In the genomic region with DNA sequence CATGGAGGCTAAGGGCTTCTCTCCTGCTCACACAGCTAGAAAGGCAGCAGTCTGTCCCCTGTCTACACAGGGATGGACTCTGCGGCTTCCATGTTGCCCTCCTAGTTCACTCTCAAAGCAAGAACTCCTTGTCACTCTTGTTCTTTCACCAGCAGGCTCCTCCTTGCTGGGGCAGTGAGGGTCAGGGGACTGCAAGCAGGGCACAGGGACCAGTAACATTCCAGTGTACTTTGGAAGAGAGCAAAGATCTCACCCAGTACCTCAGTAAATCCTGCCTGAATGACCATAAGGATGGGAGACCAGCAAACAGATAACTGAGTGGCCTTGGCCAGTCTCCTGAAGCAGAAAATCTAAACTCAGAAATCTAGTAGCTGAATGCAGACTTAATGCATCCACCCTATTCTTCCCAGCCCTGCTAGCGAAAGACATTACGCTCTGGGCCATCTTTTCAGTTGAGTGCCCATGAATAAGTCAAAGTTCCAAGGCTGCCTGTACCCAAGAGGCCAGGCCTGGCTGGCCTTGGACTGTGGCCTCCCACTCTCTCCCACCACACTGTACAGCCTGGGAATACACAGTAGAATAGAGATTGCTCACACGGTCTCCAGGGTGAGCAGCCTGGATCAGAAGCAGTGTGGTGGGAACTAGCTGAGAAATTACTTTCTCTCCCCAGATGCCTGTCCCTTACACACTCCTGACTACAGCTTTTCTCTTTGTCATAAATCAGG, we compare ENCODE assay signal across 28 mouse cellular contexts. TPM values are rescaled to one million over a fixed set of nuclear protein-coding genes. Genes with fewer than 3 reads are reported as not detected.
DNase-seq lines count a peak whose midpoint lies in the region; ATAC-seq and TF ChIP-seq lines count a peak whose summit lies in the region.
"Had no signal": no experiment of that assay in that cellular context is flagged by ENCODE, and none has a peak within 500 bp of the region (broad histone marks: within the 10 kb centered on the region; RNA-seq: fewer than 3 reads in every experiment).

No protein-coding gene starts in this region.

- H3K4me2 ChIP-seq in forebrain, embryonic 12.5 days, result no peak overlapping the region
- H3K4me2 ChIP-seq: forebrain, embryonic 13.5 days; heart, embryonic 15.5 days; limb, embryonic 15.5 days; lung, embryonic 15.5 days; neural tube, embryonic 13.5 days had no signal

- DNase-seq in forebrain, embryonic 10.5 days (ENCODE audit: extremely low spot score, low spot score), result no peak
- DNase-seq in liver, adult 2 months (ENCODE audit: extremely low read depth, low read depth, low spot score), result peak; percentile 75
- DNase-seq in liver, result no peak
- DNase-seq in kidney, adult 2 months, result peak; percentile 73
- peak; percentile 25 to 83 for DNase-seq in kidney, postnatal 25 days
- no peak for DNase-seq in thymus, postnatal 36 days
- DNase-seq in cerebellum, adult 8-10 months, result no peak
- DNase-seq: adrenal gland, adult 2 months; cerebellum, adult 2 months; gastrocnemius, postnatal 25 days; layer of hippocampus, postnatal 36 days; lung, postnatal 4 days; right cerebral cortex, postnatal 14 days; spleen, adult 18-20 months; thymus, adult 2 months had no signal

- 70% methylated on average over 4 of the region's 4 CpGs for WGBS in forebrain, embryonic 10.5 days
- 58% methylated on average over 4 of the region's 4 CpGs for WGBS in forebrain, embryonic 12.5 days
- WGBS in liver, adult 2 months, result 86% methylated on average over 4 of the region's 4 CpGs
- WGBS in kidney, adult 2 months, result 71% methylated on average over 4 of the region's 4 CpGs

- no peak overlapping the region for H3K4me3 ChIP-seq in forebrain, embryonic 10.5 days
- no peak overlapping the region for H3K4me3 ChIP-seq in forebrain, embryonic 12.5 days (replicated peaks)
- no peak overlapping the region for H3K4me3 ChIP-seq in liver, adult 2 months (ENCODE audit: insufficient read depth, low read depth, low read length)
- no peak overlapping the region for H3K4me3 ChIP-seq in kidney, adult 2 months (ENCODE audit: insufficient read depth, low read depth, low read length)
- H3K4me3 ChIP-seq: embryonic facial prominence, embryonic 10.5 days; forebrain, embryonic 13.5 days; heart, embryonic 15.5 days; layer of hippocampus, adult 2 months; limb, embryonic 15.5 days; lung, embryonic 15.5 days; neural tube, embryonic 13.5 days had no signal

- no peak overlapping the region for H3K9ac ChIP-seq in forebrain, embryonic 12.5 days
- no peak overlapping the region for H3K9ac ChIP-seq in liver, adult 2 months (ENCODE audit: low read depth, low read length)
- H3K9ac ChIP-seq: forebrain, embryonic 13.5 days; heart, embryonic 15.5 days; limb, embryonic 15.5 days; lung, embryonic 15.5 days; neural tube, embryonic 13.5 days had no signal

- no peaks in the 10 kb centered on the region for H3K79me2 ChIP-seq in liver, adult 2 months (ENCODE audit: control insufficient read depth, insufficient read depth, low read length)

- ATAC-seq in forebrain, embryonic 12.5 days (ENCODE audit: low FRiP score), result no peak
- ATAC-seq: forebrain, embryonic 13.5 days; inflammation-experienced regulatory T-cells, adult 6 months had no signal

- peak overlapping the region; percentile 31 for H3K27ac ChIP-seq in forebrain, embryonic 10.5 days
- H3K27ac ChIP-seq in forebrain, embryonic 12.5 days, result no peak overlapping the region
- H3K27ac ChIP-seq in liver, adult 2 months (replicated peaks; ENCODE audit: insufficient read depth, low read depth, low read length), result 0 out of 2 replicates have a peak overlapping the region, but pooled peaks have one; percentile 1
- peak overlapping the region; percentile 21 for H3K27ac ChIP-seq in kidney, adult 2 months (ENCODE audit: insufficient read depth, low read depth, low read length)
- H3K27ac ChIP-seq: embryonic facial prominence, embryonic 10.5 days; forebrain, embryonic 13.5 days; heart, embryonic 15.5 days; layer of hippocampus, adult 2 months; limb, embryonic 15.5 days; lung, embryonic 15.5 days; neural tube, embryonic 13.5 days had no signal

- H3K36me3 ChIP-seq in forebrain, embryonic 10.5 days (replicated peaks), result no peaks in the 10 kb centered on the region
- no peaks in the 10 kb centered on the region for H3K36me3 ChIP-seq in forebrain, embryonic 12.5 days (replicated peaks)
- no peaks in the 10 kb centered on the region for H3K36me3 ChIP-seq in liver, adult 2 months (ENCODE audit: control insufficient read depth, insufficient read depth, low read length)
- no peaks in the 10 kb centered on the region for H3K36me3 ChIP-seq in kidney, adult 2 months (ENCODE audit: control insufficient read depth, insufficient read depth, low read length)
- H3K36me3 ChIP-seq: embryonic facial prominence, embryonic 10.5 days; heart, embryonic 15.5 days; limb, embryonic 15.5 days; lung, embryonic 15.5 days; neural tube, embryonic 13.5 days had no signal

- no peaks in the 10 kb centered on the region for H3K27me3 ChIP-seq in forebrain, embryonic 10.5 days (ENCODE audit: poor library complexity, severe bottlenecking)
- no peaks in the 10 kb centered on the region for H3K27me3 ChIP-seq in forebrain, embryonic 12.5 days
- H3K27me3 ChIP-seq in liver, adult 2 months (ENCODE audit: control insufficient read depth, insufficient read depth, low read length), result no peaks in the 10 kb centered on the region
- H3K27me3 ChIP-seq in kidney, adult 2 months (replicated peaks; ENCODE audit: control insufficient read depth, insufficient read depth, low read length), result no peaks in the 10 kb centered on the region
- H3K27me3 ChIP-seq: forebrain, embryonic 13.5 days; limb, embryonic 15.5 days; lung, embryonic 15.5 days; neural tube, embryonic 13.5 days had no signal

- TF ChIP-seq POLR2A in liver, adult 2 months (IDR thresholded peaks at IDR 0.05; ENCODE audit: extremely low read depth, insufficient read depth, low read length), result no peak
- no peak for TF ChIP-seq POLR2A in kidney, adult 2 months (IDR thresholded peaks at IDR 0.05; ENCODE audit: low read depth, low read length)

- peaks cover 11% of the 10 kb centered on the region for H3K4me1 ChIP-seq in forebrain, embryonic 10.5 days
- H3K4me1 ChIP-seq in forebrain, embryonic 12.5 days, result no peaks in the 10 kb centered on the region
- peaks cover 38% of the 10 kb centered on the region for H3K4me1 ChIP-seq in liver, adult 2 months (ENCODE audit: control insufficient read depth, insufficient read depth, low read length)
- peaks cover 7% of the 10 kb centered on the region; the same call in 1 of the 2 replicates for H3K4me1 ChIP-seq in kidney, adult 2 months (ENCODE audit: control insufficient read depth, insufficient read depth, low read length)
- H3K4me1 ChIP-seq: forebrain, embryonic 13.5 days; heart, embryonic 15.5 days; limb, embryonic 15.5 days; lung, embryonic 15.5 days; neural tube, embryonic 13.5 days had no signal

- no peak for TF ChIP-seq CTCF in liver, adult 2 months (IDR thresholded peaks at IDR 0.05; ENCODE audit: low read depth, low read length)
- no peak for TF ChIP-seq CTCF in kidney, adult 2 months (conservative IDR thresholded peaks at IDR 0.05; ENCODE audit: insufficient read depth, insufficient read length, low read depth, low read length)

- H3K9me3 ChIP-seq in forebrain, embryonic 10.5 days, result no peaks in the 10 kb centered on the region
- no peaks in the 10 kb centered on the region for H3K9me3 ChIP-seq in forebrain, embryonic 12.5 days
- H3K9me3 ChIP-seq: embryonic facial prominence, embryonic 10.5 days; forebrain, embryonic 13.5 days; heart, embryonic 15.5 days; limb, embryonic 15.5 days; lung, embryonic 15.5 days; neural tube, embryonic 13.5 days had no signal

RNA-seq across cellular contexts. Expression of gene Gstm1, which starts 11.0 kb away (rescaled TPM):
- polyA plus RNA-seq in forebrain, embryonic 10.5 days (2016; fragmentation: Nextera tagmentation; extraction: Ambion mirVana), result 30.4 and 33.4 TPM in 2 replicates
- polyA plus RNA-seq in forebrain, embryonic 12.5 days (2016; fragmentation: Nextera tagmentation; extraction: Ambion mirVana), result 23.7 and 29.7 TPM in 2 replicates
- 474 and 907 TPM in 2 replicates for total RNA-seq in liver, adult 2 months (2014; rRNA removed)
- 5,254 and 6,847 TPM in 2 replicates for polyA plus RNA-seq in liver, adult 2 months (2012; rRNA removed)
- 1,515 and 1,697 TPM in 2 replicates for polyA plus RNA-seq in kidney, adult 2 months (2012; rRNA removed)

RNA-seq across cellular contexts. Expression of gene Gstm4, which starts 15.9 kb away (rescaled TPM):
- 14.2 and 15.0 TPM in 2 replicates for polyA plus RNA-seq in forebrain, embryonic 10.5 days (2016; fragmentation: Nextera tagmentation; extraction: Ambion mirVana)
- polyA plus RNA-seq in forebrain, embryonic 12.5 days (2016; fragmentation: Nextera tagmentation; extraction: Ambion mirVana), result 11.3 and 12.2 TPM in 2 replicates
- total RNA-seq in liver, adult 2 months (2014; rRNA removed), result 19.8 and 26.5 TPM in 2 replicates
- polyA plus RNA-seq in liver, adult 2 months (2012; rRNA removed), result 86.0 and 98.9 TPM in 2 replicates
- 23.4 and 23.9 TPM in 2 replicates for polyA plus RNA-seq in kidney, adult 2 months (2012; rRNA removed)

RNA-seq across cellular contexts. Expression of gene Gstm2, which starts 42.5 kb away (rescaled TPM):
- polyA plus RNA-seq in forebrain, embryonic 10.5 days (2016; fragmentation: Nextera tagmentation; extraction: Ambion mirVana), result 10.1 and 10.2 TPM in 2 replicates
- 7.2 and 9.3 TPM in 2 replicates for polyA plus RNA-seq in forebrain, embryonic 12.5 days (2016; fragmentation: Nextera tagmentation; extraction: Ambion mirVana)
- total RNA-seq in liver, adult 2 months (2014; rRNA removed), result 79.1 and 88.5 TPM in 2 replicates
- 222 and 270 TPM in 2 replicates for polyA plus RNA-seq in liver, adult 2 months (2012; rRNA removed)
- polyA plus RNA-seq in kidney, adult 2 months (2012; rRNA removed), result 190 and 212 TPM in 2 replicates
- polyA plus RNA-seq: inflammation-experienced regulatory T-cells, adult 6 months had no signal

RNA-seq across cellular contexts. Expression of gene Ampd2, which starts 57.6 kb away (rescaled TPM):
- polyA plus RNA-seq in forebrain, embryonic 10.5 days (2016; fragmentation: Nextera tagmentation; extraction: Ambion mirVana), result 69.3 and 71.4 TPM in 2 replicates
- polyA plus RNA-seq in forebrain, embryonic 12.5 days (2016; fragmentation: Nextera tagmentation; extraction: Ambion mirVana), result 47.3 and 50.5 TPM in 2 replicates
- total RNA-seq in liver, adult 2 months (2014; rRNA removed), result 11.0 and 13.8 TPM in 2 replicates
- 69.6 and 128 TPM in 2 replicates for polyA plus RNA-seq in liver, adult 2 months (2012; rRNA removed)
- polyA plus RNA-seq in kidney, adult 2 months (2012; rRNA removed), result 59.0 and 86.6 TPM in 2 replicates

RNA-seq across cellular contexts. Expression of gene Gstm3, which starts 59.7 kb away (rescaled TPM):
- not detected in 2 replicates for polyA plus RNA-seq in forebrain, embryonic 10.5 days (2016; fragmentation: Nextera tagmentation; extraction: Ambion mirVana)
- polyA plus RNA-seq in forebrain, embryonic 12.5 days (2016; fragmentation: Nextera tagmentation; extraction: Ambion mirVana), result not detected in 2 replicates
- total RNA-seq in liver, adult 2 months (2014; rRNA removed), result 34.1 and 107 TPM in 2 replicates
- 145 and 164 TPM in 2 replicates for polyA plus RNA-seq in liver, adult 2 months (2012; rRNA removed)
- polyA plus RNA-seq in kidney, adult 2 months (2012; rRNA removed), result 0.41 and 0.63 TPM in 2 replicates
- total RNA-seq: adrenal gland, adult 2 months; common myeloid progenitor, adult 5-6 weeks; gastrocnemius, postnatal 25 days; heart, adult 8-10 months; hematopoietic stem cell, adult 5-6 weeks; layer of hippocampus, adult 2 months; layer of hippocampus, postnatal 36 days; left cerebral cortex, postnatal 36 days had no signal
- polyA plus RNA-seq: cerebellum, adult 2 months; embryonic facial prominence, embryonic 10.5 days; heart, embryonic 15.5 days; inflammation-experienced regulatory T-cells, adult 6 months; limb, embryonic 15.5 days; neural tube, embryonic 13.5 days had no signal

Comparison
In these comparisons a context has a peak if more than half of its experiments do, and no peak if none do; other contexts are left out.
1. DNase-seq: peak in liver, adult 2 months (single experiment), kidney, adult 2 months (single experiment) and kidney, postnatal 25 days (2 of 2); none in forebrain, embryonic 10.5 days (single experiment), liver (single experiment), thymus, postnatal 36 days (0 of 2) and cerebellum, adult 8-10 months (single experiment).
2. RNA of gene Gstm1, which starts 11.0 kb away (polyA plus RNA-seq): 5,254 to 6,847 TPM in liver, adult 2 months and 1,515 to 1,697 TPM in kidney, adult 2 months; 30.4 to 33.4 TPM in forebrain, embryonic 10.5 days and 23.7 to 29.7 TPM in forebrain, embryonic 12.5 days; every median in the first group is over 10 times any median in the second.
3. RNA of gene Gstm2, which starts 42.5 kb away (polyA plus RNA-seq): 222 to 270 TPM in liver, adult 2 months and 190 to 212 TPM in kidney, adult 2 months; 10.1 to 10.2 TPM in forebrain, embryonic 10.5 days and 7.2 to 9.3 TPM in forebrain, embryonic 12.5 days; every median in the first group is over 10 times any median in the second.